ENCODE assay signal across 8 mouse cellular contexts in genomic region chr1:153746728-153747127, GRCm38 (mm10). TPM values are rescaled to one million over a fixed set of nuclear protein-coding genes. Genes with fewer than 3 reads are reported as not detected.
DNase-seq lines count a peak whose midpoint lies in the region; ATAC-seq and TF ChIP-seq lines count a peak whose summit lies in the region.

No protein-coding gene starts in this region.

- intact Hi-C loops in heart, postnatal 14 days (cut with DNase I) = loop anchor here (1.0 to 5.0 kb wide), 2 partner anchors 189 to 259 kb away; partner anchors contain the start of gene Dhx9
- intact Hi-C loops in left cerebral cortex, postnatal 25 days (cut with DNase I) = loop anchor here (1.0 to 10.0 kb wide), 4 partner anchors 101 to 434 kb away; partner anchors contain the start of gene Dhx9

- H3K4me3 ChIP-seq in testis, adult 2 months (ENCODE audit: control insufficient read depth, low read depth, low read length) = no peak overlapping the region

- peak; percentile 81 for TF ChIP-seq CTCF in testis, adult 2 months (IDR thresholded peaks at IDR 0.05; ENCODE audit: control insufficient read depth, insufficient read depth, insufficient replicate concordance, low read depth, low read length)

- H3K36me3 ChIP-seq in testis, adult 2 months (ENCODE audit: control insufficient read depth, insufficient read depth, low read length) = no peaks in the 10 kb centered on the region

- no peak for TF ChIP-seq POLR2A in testis, adult 2 months (IDR thresholded peaks at IDR 0.05; ENCODE audit: control insufficient read depth, low read depth, low read length)

- no peaks in the 10 kb centered on the region for H3K27me3 ChIP-seq in testis, adult 2 months (ENCODE audit: control insufficient read depth, insufficient read depth, low read length)

- no peak overlapping the region for H3K27ac ChIP-seq in testis, adult 2 months (ENCODE audit: control insufficient read depth, insufficient read depth, low read depth, low read length)

- peak; percentile 58 for DNase-seq in ovary, postnatal 36 days (ENCODE audit: low spot score)
- DNase-seq in ovary, adult 18-20 months (ENCODE audit: low spot score) = no peak
- peak; percentile 49 for DNase-seq in adrenal gland, adult 8-10 months
- peak; percentile 72 for DNase-seq in embryo, embryonic 11.5 days (ENCODE audit: low read depth, low spot score)
- DNase-seq in heart, postnatal 14 days = peak; percentile 77 to 86
- peak; percentile 73 for DNase-seq in left cerebral cortex, postnatal 25 days (ENCODE audit: low spot score in 2 of 2)

- ATAC-seq in monocyte, adult 5-6 weeks (replicated peaks; ENCODE audit: insufficient number of reproducible peaks, low FRiP score, low TSS enrichment, poor library complexity, severe bottlenecking) = peak; percentile 45

- H3K4me1 ChIP-seq in testis, adult 2 months (ENCODE audit: control insufficient read depth, insufficient read depth, low read length) = peaks cover 6% of the 10 kb centered on the region

RNA-seq across cellular contexts. Expression of gene Rnasel, which starts 2.5 kb away (rescaled TPM):
- 10 to 100 TPM in 3 of 4 experiments, 1 to 10 TPM in 1; 9.7 to 25.3 (median 16.9) TPM for total RNA-seq in adrenal gland, adult 8-10 months (2022)
- 1 to 10 TPM; 6.9 to 7.5 TPM for total RNA-seq in heart, postnatal 14 days (2021)
- 1 to 10 TPM; 8.8 to 9.3 TPM for total RNA-seq in left cerebral cortex, postnatal 25 days (2021)
- 53.3 to 72.4 TPM (median 55.1 TPM) in 3 replicates for total RNA-seq in monocyte, adult 5-6 weeks (2017)
- 1.7 and 1.8 TPM in 2 replicates for polyA plus RNA-seq in testis, adult 2 months (2012; rRNA removed)

RNA-seq across cellular contexts. Expression of gene Rgs16, which starts 6.6 kb away (rescaled TPM):
- 10 to 100 TPM in 1 of 4 experiments, 1 to 10 TPM in 3; 2.5 to 18.0 (median 4.7) TPM for total RNA-seq in adrenal gland, adult 8-10 months (2022)
- total RNA-seq in heart, postnatal 14 days (2021) = 1 to 10 TPM; 1.2 to 2.1 TPM
- total RNA-seq in left cerebral cortex, postnatal 25 days (2021) = 1 to 10 TPM; 7.1 to 8.7 TPM
- total RNA-seq in monocyte, adult 5-6 weeks (2017) = 6.7 to 7.3 TPM (median 7.1 TPM) in 3 replicates
- 0.89 and 1.1 TPM in 2 replicates for polyA plus RNA-seq in testis, adult 2 months (2012; rRNA removed)
